Mouse (Mus musculus): ENCODE data around the gene Lamc1. TPM values are rescaled to one million over a fixed set of nuclear protein-coding genes. Genes with fewer than 3 reads are reported as not detected.
A peak's percentile ranks its signal among the peaks of the same experiment; 100 is the strongest.

The Lamc1 gene
- total and polyA plus RNA-seq, 2 experiments, result 8.1 to 11.5 TPM

DNA sequence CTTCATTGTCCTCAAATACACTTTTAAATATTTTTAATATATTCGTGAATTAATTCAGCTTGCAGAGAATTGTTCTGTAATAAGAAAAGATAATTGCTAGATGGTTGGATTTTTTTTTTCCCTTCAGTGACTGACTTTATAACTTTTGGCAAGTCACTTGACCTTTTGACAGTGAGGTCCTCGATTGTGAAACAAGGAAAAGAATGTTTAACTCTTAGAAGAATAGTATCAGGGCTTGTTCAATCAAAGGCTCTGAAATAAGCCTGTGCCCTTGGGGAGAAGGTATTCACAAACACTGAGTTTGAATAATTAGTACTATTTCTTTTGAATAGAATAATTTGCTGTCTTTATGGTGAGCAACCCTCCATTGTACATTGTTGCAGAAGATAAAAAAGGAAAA is 21.9 kb upstream of the Lamc1 start:
- H3K27me3 ChIP-seq (ENCODE audit: control insufficient read depth, insufficient read depth, low read length), result no peaks in the 10 kb centered on the region
- H3K9ac ChIP-seq (ENCODE audit: low read depth, low read length), result no peak overlapping the region
- 38% methylated on average over 2 of the region's 2 CpGs for WGBS
- no peak overlapping the region for H3K27ac ChIP-seq (replicated peaks; ENCODE audit: insufficient read depth, low read depth, low read length)
- H3K79me2 ChIP-seq (ENCODE audit: control insufficient read depth, insufficient read depth, low read length), result no peaks in the 10 kb centered on the region
- no peak overlapping the region for H3K4me3 ChIP-seq (ENCODE audit: insufficient read depth, low read depth, low read length)
- peak; percentile 51 for DNase-seq (ENCODE audit: extremely low read depth, low read depth, low spot score)
- H3K36me3 ChIP-seq (ENCODE audit: control insufficient read depth, insufficient read depth, low read length), result no peaks in the 10 kb centered on the region
- TF ChIP-seq CTCF (IDR thresholded peaks at IDR 0.05; ENCODE audit: low read depth, low read length), result no peak
- TF ChIP-seq POLR2A (IDR thresholded peaks at IDR 0.05; ENCODE audit: extremely low read depth, insufficient read depth, low read length), result no peak
- peaks cover 2% of the 10 kb centered on the region; the same call in 1 of the 2 replicates for H3K4me1 ChIP-seq (ENCODE audit: control insufficient read depth, insufficient read depth, low read length)

- no peaks in the 10 kb centered on the region for H3K36me3 ChIP-seq (ENCODE audit: control insufficient read depth, insufficient read depth, low read length)
- H3K4me3 ChIP-seq (ENCODE audit: insufficient read depth, low read depth, low read length), result no peak overlapping the region
- DNase-seq (ENCODE audit: extremely low read depth, low read depth, low spot score), result no peak
- WGBS, result 76% methylated on average over 18 of the region's 18 CpGs
- no peaks in the 10 kb centered on the region for H3K79me2 ChIP-seq (ENCODE audit: control insufficient read depth, insufficient read depth, low read length)
- no peak overlapping the region for H3K27ac ChIP-seq (replicated peaks; ENCODE audit: insufficient read depth, low read depth, low read length)
- no peaks in the 10 kb centered on the region for H3K27me3 ChIP-seq (ENCODE audit: control insufficient read depth, insufficient read depth, low read length)
- TF ChIP-seq CTCF (IDR thresholded peaks at IDR 0.05; ENCODE audit: low read depth, low read length) (no peak), POLR2A (IDR thresholded peaks at IDR 0.05; ENCODE audit: extremely low read depth, insufficient read depth, low read length) (no peak)
- peaks cover 2% of the 10 kb centered on the region; the same call in 1 of the 2 replicates for H3K4me1 ChIP-seq (ENCODE audit: control insufficient read depth, insufficient read depth, low read length)
- no peak overlapping the region for H3K9ac ChIP-seq (ENCODE audit: low read depth, low read length)
Measured at GRCm38 (mm10) chr1:153353736-153354430, 21.3 kb upstream of the Lamc1 start.

DNA sequence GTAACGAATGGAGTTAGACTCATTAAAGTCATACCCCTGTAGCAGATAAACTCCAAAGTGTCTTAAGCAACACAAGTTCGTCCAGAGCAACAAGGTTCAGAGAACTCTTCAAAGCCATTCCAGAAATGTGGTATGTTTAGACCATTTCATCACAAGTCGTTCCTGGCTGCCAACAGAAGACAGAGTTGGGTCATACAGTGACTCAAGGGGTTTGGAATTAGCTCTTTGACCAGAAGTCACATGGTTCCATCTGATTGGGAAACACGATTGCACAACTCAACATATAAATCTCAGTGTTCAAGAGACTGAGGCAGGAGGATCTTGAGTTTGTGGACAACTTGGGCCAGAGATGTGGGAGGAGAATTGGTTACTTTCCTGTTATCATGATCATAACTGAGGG is 18.4 kb upstream of the Lamc1 start:
- peak; percentile 78 for DNase-seq (ENCODE audit: extremely low read depth, low read depth, low spot score)
- 36% methylated on average over 4 of the region's 4 CpGs for WGBS
- Histone ChIP-seq H3K4me3 (ENCODE audit: insufficient read depth, low read depth, low read length) (no peak overlapping the region), H3K27me3 (ENCODE audit: control insufficient read depth, insufficient read depth, low read length) (no peaks in the 10 kb centered on the region), H3K27ac (replicated peaks; ENCODE audit: insufficient read depth, low read depth, low read length) (no peak overlapping the region), H3K9ac (ENCODE audit: low read depth, low read length) (no peak overlapping the region), H3K36me3 (ENCODE audit: control insufficient read depth, insufficient read depth, low read length) (no peaks in the 10 kb centered on the region), H3K79me2 (ENCODE audit: control insufficient read depth, insufficient read depth, low read length) (no peaks in the 10 kb centered on the region), H3K4me1 (ENCODE audit: control insufficient read depth, insufficient read depth, low read length) (peaks cover 2% of the 10 kb centered on the region; the same call in 1 of the 2 replicates)
- TF ChIP-seq CTCF (IDR thresholded peaks at IDR 0.05; ENCODE audit: low read depth, low read length), result no peak
- no peak for TF ChIP-seq POLR2A (IDR thresholded peaks at IDR 0.05; ENCODE audit: extremely low read depth, insufficient read depth, low read length)

GRCm38 (mm10) chr1:153347726-153348125 is 15.1 kb upstream of the Lamc1 start:
- 88% methylated on average over 3 of the region's 3 CpGs for WGBS

GRCm38 (mm10) chr1:153347040-153347439 is 14.5 kb upstream of the Lamc1 start:
- WGBS, result 94% methylated on average over 2 of the region's 2 CpGs
- no peak overlapping the region for H3K4me3 ChIP-seq (ENCODE audit: insufficient read depth, low read depth, low read length)

More at GRCm38 (mm10) chr1:153347726-153348125, 15.1 kb upstream of the Lamc1 start:
- H3K4me3 ChIP-seq (ENCODE audit: insufficient read depth, low read depth, low read length), result no peak overlapping the region
- H3K79me2 ChIP-seq (ENCODE audit: control insufficient read depth, insufficient read depth, low read length), result no peaks in the 10 kb centered on the region
- H3K36me3 ChIP-seq (ENCODE audit: control insufficient read depth, insufficient read depth, low read length), result no peaks in the 10 kb centered on the region
- no peaks in the 10 kb centered on the region; the same call in 1 of the 2 replicates for H3K4me1 ChIP-seq (ENCODE audit: control insufficient read depth, insufficient read depth, low read length)
- no peak overlapping the region for H3K9ac ChIP-seq (ENCODE audit: low read depth, low read length)
- no peak for DNase-seq (ENCODE audit: extremely low read depth, low read depth, low spot score)
- TF ChIP-seq CTCF (IDR thresholded peaks at IDR 0.05; ENCODE audit: low read depth, low read length) (no peak), POLR2A (IDR thresholded peaks at IDR 0.05; ENCODE audit: extremely low read depth, insufficient read depth, low read length) (no peak)
- H3K27ac ChIP-seq (replicated peaks; ENCODE audit: insufficient read depth, low read depth, low read length), result no peak overlapping the region
- H3K27me3 ChIP-seq (ENCODE audit: control insufficient read depth, insufficient read depth, low read length), result no peaks in the 10 kb centered on the region

GRCm38 (mm10) chr1:153345699-153346291 is 13.2 kb upstream of the Lamc1 start:
- H3K4me3 ChIP-seq (ENCODE audit: insufficient read depth, low read depth, low read length), result no peak overlapping the region
- no peak for TF ChIP-seq CTCF (IDR thresholded peaks at IDR 0.05; ENCODE audit: low read depth, low read length)
- H3K4me1 ChIP-seq (ENCODE audit: control insufficient read depth, insufficient read depth, low read length), result no peaks in the 10 kb centered on the region; the same call in 1 of the 2 replicates
- H3K9ac ChIP-seq (ENCODE audit: low read depth, low read length), result no peak overlapping the region
- 84% methylated on average over 16 of the region's 16 CpGs for WGBS
- no peak overlapping the region for H3K27ac ChIP-seq (replicated peaks; ENCODE audit: insufficient read depth, low read depth, low read length)
- no peak for DNase-seq (ENCODE audit: extremely low read depth, low read depth, low spot score)
- no peaks in the 10 kb centered on the region for H3K27me3 ChIP-seq (ENCODE audit: control insufficient read depth, insufficient read depth, low read length)
- no peaks in the 10 kb centered on the region for H3K36me3 ChIP-seq (ENCODE audit: control insufficient read depth, insufficient read depth, low read length)
- H3K79me2 ChIP-seq (ENCODE audit: control insufficient read depth, insufficient read depth, low read length), result no peaks in the 10 kb centered on the region

More at GRCm38 (mm10) chr1:153347040-153347439, 14.5 kb upstream of the Lamc1 start:
- Histone ChIP-seq H3K4me1 (ENCODE audit: control insufficient read depth, insufficient read depth, low read length) (no peaks in the 10 kb centered on the region; the same call in 1 of the 2 replicates), H3K27me3 (ENCODE audit: control insufficient read depth, insufficient read depth, low read length) (no peaks in the 10 kb centered on the region), H3K27ac (replicated peaks; ENCODE audit: insufficient read depth, low read depth, low read length) (no peak overlapping the region), H3K9ac (ENCODE audit: low read depth, low read length) (no peak overlapping the region), H3K79me2 (ENCODE audit: control insufficient read depth, insufficient read depth, low read length) (no peaks in the 10 kb centered on the region), H3K36me3 (ENCODE audit: control insufficient read depth, insufficient read depth, low read length) (no peaks in the 10 kb centered on the region)
- no peak for DNase-seq (ENCODE audit: extremely low read depth, low read depth, low spot score)
- TF ChIP-seq CTCF (IDR thresholded peaks at IDR 0.05; ENCODE audit: low read depth, low read length), result no peak
- TF ChIP-seq POLR2A (IDR thresholded peaks at IDR 0.05; ENCODE audit: extremely low read depth, insufficient read depth, low read length), result no peak
